Mouse (Mus musculus): ENCODE results near the gene Atp5f1.
"Not testable (repeated sequence)": the region's sequence is repeated elsewhere in the genome, so short reads cannot be mapped to it uniquely, and the experiment has no call there.

Gene Atp5f1

DNA sequence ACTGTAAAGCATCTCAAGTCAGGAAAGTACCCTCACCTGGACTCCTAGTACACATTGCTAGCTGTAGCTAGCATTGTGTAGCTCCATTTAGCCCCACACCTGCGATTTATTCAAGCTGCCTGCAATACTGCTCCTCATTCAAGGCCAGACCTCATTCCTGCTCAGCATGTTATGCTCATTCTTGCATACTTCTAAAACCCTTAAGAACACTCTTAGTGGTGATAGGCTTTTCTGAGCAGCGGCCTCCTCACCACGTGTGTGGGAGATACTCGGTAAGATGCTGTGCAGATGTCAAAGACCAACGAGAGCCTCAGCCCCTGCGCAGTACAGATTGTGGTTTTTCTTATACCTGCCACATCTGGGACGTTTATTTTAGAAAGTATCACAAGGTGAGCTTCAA, 30.1 kb downstream of the Atp5f1 start:
- no peak for DNase-seq (ENCODE audit: low read depth)

DNA sequence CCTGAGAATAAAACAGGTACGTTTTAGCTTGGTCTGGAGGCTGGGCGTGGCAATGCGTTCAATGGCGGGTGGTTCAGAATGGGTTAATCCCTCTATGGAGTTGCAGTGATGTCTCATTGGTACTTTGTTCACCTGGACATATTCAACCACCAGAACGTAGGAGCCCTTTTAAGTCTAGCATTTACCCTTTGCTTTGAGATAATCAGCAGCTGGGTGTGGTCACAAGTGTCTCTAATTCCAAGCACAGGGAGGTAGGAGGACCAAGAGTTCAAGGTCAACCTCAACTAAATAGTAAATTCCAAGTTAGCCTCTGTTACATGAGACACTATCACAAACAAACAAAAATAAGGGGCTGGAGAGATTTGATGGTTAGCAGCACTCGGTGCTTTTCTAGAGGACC, 31.1 kb downstream of the Atp5f1 start:
- no peak for DNase-seq (ENCODE audit: low read depth)

DNA sequence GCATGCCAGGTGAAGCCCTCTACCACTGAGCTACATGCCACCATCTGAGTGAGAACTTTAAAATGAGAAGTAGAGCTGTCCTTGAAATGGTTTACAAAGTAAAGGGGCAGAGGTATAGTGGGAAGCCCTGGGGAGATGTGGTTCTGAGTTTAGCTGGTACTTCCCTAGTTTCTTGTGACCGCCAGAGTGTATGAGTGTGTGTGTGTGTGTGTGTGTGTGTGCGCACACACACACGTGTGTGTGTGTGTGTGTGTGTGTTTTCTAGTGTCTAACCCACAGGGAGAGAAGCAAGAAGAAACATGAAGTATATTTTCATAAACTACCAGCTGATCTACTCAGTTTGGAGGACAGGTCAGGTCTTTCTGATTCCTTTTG, 31.7 kb downstream of the Atp5f1 start:
- no peak for DNase-seq (ENCODE audit: low read depth)

DNA sequence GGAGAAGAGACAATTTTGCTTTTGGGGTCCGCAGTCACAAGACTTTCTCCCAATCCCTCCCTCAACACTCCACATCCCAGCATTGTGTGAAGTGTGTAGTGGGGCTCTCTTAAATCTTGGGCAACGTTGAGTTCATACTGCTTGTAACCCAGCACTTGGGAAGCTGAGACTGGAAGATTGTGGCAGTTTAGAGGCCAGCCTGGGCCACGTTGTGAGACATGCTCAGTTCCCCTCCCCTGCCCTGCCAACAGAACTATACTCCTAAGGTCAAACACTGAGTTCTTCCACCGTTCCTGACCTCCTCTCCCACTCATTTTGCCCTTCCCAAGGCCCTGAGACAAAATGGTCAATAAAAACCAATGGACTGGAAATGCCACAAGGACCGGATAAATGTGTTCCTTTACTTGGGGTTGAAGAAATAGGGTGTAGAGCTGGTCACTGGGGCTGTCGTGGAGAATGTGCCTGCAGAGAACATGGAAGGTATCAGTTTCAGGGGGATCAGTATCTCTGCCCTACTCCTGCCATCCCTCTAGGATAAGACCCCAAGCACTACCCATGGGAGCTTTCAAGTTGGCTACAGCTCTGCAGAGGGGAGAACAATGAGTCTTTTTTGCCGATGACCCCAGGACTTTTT, 32.2 kb downstream of the Atp5f1 start:
- DNase-seq (ENCODE audit: low read depth): no peak

DNA sequence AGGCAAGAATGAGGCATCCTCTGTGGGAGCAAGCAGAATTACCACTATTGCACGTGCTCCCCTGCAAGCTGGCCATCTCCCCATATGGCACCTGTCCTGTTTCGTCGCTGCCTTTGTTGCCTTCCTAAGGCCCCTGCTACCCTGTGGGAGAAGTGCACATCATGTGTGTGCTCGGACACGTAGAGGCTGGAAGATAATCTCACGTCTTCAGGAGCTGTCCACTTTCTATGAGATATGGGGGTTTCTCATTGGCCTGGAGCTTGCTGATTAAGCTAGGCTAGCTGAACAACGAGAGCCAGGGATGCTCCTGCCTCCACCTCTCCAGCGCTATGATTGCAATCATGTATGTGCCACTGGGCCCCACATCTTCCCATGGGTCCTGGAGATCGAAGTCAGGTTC, 35.3 kb downstream of the Atp5f1 start:
- no peak for DNase-seq (ENCODE audit: low read depth)

DNA sequence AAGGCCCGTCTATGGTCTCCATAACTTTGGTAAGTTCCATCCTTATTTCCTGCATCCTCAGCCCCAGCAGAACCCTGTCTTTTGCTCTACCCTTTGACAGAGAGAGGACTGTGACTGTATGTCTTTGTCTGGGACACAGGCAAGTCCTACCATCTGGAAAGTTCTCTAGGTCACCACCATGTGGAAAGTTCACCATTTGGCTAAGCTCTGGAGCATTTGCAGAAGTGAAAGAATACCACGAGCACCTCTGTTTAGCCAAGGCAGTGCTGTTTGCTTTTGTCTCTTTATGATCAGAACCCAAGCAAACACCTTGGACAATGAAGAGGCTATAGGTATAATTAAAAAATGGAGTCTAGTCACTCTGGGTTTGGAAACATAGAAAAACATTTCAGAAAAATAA, 37.9 kb downstream of the Atp5f1 start:
- DNase-seq (ENCODE audit: low read depth): no peak

DNA sequence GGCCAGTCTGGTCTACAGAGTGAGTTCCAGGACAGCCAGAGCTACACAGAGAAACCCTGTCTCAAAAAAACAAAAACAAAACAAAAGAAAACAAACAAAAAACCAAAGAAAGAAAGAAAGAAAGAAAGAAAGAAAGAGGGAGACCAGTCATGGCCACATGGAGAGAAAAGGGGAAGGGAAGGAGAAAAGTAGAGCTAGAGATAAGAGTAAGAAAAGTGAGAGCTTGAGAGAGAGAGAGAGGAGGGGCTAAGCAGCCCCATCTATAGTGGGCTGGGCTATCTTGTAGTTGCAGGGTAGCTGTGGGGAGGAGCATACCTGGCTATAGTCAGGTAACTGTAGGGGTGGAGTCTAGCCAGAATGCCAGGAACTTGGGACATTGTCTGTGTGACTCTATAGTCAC, 39.2 kb downstream of the Atp5f1 start:
- DNase-seq (ENCODE audit: low read depth): not testable (repeated sequence)

DNA sequence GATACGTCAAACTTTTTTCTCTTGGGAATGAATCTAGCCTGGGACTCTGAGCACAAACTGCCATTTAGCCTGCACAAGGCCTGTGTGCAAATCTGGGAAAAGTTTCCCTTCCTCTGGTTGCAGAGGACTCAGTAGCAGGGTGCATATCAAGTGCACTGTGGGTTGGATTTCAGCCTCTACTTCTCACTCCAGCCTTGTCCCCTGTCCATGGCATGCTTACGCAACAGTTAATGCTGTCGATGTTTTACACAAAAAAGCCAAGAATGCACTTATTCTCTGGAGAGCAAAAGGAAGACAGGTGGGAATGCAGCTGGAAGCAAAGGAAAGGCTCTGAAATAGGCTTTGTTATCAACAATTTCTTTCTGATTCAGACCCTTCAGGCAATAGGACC, 41.5 kb downstream of the Atp5f1 start:
- no peak for DNase-seq (ENCODE audit: low read depth)

DNA sequence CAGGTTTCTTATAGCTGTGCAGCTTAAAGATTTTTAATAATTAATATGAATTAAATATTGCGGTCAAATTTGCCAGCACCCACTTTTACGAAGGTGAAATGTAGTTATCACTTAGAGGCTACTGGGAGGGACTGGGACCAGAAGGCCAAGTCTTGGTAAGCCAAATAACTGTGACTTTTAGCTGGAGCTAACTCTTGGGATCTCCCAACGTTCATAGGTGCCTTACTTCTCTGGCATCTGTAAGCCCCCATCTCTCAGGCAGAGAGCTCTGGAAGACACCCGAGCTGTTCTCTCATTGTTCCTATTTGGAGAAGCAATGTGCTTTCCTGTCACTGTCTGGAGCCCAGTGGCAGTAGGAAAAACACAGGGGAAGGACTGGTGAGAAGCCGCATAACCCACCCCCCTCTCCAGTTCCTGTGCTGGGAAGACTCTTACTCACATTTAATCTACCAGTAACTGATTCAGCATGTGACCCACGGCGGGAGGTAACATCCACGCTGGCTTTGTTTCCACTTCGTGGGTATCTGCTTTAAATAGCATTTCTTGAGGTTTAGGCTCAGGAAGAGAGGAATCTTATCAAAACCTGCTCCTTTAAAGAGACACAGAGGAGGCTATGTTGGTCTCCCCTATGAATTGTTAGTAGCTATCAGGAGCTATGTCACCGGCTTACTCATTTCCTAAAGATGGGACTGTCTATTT, 42.1 kb downstream of the Atp5f1 start:
- DNase-seq (ENCODE audit: low read depth): no peak

DNA sequence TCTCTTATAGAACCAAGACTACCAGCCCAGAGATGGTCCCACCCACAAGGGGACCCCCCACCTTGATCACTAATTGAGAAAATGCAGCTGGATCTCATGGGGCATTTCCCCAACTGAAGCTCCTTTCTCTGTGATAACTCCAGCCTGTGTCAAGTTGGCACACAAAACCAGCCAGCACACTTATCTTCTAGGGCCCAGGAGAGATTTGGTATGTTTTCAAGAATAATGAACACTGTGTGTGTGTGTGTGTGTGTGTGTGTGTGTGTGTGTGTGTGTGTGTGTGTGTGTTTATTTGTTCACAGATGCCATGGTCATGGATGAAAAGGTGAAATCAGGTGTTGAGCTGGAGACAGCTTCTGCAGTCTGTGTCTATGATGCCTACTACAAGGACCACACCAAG, 43.4 kb downstream of the Atp5f1 start:
- DNase-seq (ENCODE audit: low read depth): not testable (repeated sequence)

DNA sequence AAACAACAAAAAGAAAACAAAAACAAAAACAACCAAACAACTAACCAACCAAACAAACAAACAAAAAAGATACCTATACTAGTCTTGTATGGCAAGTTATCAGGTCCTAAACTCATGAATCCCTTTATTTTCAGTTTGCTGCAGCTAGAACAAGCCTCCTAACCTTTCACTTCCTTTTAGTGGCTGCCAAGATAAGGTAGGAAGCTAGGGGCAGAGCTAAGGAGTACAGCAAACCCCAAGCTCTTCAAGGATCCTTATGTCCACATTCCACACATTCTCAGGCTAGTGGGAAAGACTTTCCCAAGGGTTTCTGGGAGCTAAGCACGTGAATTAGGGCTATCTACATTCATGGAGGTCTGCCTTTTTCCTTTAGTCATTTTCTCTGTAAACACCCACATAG, 44.6 kb downstream of the Atp5f1 start:
- DNase-seq (ENCODE audit: low read depth): no peak

DNA sequence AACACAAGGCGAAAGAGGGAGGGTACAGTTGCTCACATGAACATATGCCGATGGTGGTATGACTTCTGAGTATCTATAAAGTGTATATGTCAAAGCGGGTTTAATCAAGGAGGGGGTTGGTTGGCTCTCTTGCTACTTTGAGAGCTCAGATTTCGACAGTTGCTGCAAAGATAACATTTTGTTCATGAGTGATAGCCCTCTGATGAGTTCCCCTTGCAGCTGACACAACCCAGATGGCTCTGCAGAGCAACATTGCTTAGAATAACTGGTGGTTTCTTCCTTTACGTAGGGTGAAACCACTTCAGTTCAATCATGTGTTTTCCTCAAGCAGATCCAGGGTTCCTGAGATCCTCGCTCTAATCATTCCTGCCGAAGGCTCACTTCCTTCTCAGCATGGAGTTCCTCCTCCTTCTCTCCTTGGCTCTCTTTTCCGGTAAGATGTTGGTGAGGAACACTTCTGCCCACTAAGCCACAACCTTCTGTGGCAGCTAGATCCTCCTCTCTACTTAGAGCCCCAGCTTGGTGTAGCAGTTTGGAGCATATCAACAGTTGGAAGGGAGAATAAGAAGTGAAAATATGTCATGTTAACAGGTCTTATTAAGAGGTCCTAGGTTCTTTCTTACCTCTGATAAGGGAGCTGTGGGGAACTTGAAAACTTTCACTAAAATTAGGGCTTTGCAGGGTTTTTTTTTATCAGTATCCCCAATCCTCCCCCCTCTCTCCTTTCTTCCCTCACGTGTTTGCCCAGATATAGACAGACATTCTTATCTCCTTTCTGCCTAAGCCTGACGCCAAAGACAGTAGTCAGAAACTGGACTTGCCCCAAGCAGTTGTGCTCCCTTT, 45.8 kb downstream of the Atp5f1 start:
- no peak for DNase-seq (ENCODE audit: low read depth)

DNA sequence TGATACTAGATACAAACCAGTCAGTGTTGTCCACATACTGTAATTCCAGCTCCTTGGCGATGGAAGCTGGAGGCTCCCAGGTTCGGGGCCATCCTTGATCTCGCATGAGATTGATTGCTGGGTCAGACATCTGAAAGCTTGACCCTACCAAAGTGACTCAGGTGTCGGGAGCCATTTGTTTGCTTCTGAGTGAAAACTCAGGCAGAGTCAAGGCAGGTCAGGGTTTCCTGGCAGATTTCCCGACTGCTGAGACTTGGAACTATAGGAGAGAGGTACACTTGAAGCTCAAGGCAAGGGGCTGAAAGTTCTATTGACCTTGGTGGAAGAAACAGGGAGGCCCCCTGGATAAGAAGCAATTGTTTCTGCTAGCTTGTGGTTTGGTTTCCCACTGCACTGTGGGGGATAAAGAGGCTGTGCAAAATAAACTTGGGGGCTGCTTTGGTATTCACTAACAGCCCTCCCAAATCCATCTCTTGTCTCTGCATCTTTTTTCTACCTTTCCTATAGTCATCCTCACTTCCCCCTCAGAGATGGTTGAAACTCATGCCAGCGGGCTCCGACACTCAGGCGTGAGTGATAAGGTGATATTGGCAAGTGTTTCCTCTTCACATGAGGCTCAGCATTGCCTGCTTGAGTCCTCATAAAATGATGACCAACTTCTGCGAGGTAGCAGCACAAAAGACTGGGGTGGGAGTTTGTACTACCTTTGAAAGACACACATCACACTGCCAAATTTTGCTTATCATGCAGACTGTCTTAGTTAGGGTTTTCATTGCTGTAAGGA, 47.6 kb downstream of the Atp5f1 start:
- DNase-seq (ENCODE audit: low read depth): no peak

DNA sequence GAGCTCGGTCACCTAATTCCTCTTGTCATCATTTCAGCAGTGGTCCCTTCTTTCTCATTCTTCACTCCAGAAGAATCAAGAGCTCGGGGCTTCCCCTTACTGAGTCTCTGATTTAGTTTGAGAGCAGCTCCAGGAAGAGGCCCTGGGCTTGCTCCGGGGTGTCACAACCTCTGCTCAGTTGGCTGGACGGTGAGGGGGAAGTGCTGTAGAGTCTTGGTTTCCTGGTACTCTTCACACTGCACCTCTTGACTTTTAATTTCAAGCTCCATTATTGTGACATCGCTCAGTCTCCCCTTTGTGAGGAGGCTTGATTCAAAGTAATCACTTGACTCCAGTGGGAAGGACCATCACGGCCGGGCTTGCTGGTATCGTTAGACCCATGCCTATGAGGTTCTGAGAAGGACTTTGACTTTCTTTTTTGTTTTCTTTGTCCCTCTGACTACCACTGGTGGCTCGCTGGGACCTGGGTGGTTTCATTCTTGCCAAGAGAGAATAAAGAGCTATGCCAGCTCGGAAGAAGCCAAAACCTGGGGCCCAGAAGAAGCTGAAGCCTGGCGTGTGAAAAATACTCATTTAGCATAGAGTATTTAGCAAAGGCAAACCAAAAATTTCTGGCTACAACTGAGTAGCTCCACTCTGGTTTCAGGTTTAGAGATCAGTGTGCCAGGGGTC, 49.2 kb downstream of the Atp5f1 start:
- DNase-seq (ENCODE audit: low read depth): peak; percentile 79

DNA sequence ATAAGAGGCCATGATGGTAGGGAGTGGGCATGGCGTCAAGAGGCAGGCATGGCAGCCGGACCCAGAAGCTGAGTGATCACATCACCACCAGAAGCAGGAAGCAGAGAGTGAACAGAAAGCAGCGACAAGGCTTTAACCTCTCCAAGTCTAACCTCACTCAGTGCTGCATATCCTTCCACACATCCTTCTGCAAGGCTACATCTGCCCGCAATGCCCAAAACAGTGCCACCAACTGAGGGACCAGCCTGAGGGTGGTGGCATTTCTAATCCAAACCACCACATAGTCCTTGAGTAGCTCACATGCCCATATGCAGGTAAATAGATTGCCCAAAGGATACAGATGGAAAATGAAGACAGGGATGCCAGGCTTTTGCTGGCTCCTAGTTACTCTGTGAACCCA, 50.9 kb downstream of the Atp5f1 start:
- no peak for DNase-seq (ENCODE audit: low read depth)

DNA sequence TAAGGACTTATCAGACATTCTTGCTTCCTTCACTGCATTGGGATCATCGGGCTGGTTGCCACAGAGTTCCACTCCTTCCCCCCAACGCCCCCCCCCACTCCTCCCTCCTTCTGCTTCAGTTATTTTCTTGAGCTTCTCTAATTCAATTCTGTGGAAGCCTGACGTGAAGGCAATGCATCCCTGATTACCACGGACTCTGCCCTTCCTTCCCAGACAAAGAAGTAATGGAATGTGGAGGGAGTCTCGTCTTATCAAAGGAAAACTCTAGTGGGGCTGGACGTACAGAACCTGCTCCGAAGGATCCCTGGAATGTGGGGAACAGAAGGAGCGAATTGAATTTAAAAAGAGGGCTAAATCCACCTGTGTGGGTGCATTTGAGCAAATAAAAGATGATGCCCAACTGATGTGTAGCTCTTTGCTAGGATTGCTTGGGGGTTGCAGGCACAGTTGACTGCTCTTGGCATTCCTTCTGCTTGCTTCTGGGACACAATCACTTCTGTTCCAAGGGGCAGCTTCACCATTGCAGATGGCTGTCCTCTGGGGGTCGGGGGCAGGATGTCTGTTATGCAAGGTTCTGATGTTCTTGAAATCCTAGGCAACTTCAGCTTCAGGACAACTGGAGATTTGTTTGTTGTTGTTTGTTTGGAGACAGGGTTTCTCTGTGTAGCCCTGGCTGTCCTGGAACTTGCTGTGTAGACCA, 51.8 kb downstream of the Atp5f1 start:
- no peak for DNase-seq (ENCODE audit: low read depth)

DNA sequence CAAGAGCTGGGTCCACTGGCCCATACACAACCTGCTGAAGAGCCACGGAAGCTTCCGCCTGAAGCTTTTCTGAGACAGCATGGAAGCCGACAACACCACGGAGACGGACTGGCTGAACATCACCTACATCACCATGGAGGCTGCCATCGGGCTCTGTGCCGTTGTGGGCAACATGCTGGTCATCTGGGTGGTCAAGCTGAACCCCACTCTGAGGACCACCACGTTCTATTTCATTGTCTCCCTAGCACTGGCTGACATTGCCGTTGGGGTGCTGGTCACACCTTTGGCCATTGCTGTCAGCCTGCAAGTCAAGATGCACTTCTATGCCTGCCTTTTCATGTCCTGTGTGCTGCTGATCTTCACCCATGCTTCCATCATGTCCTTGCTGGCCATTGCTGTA, 55.2 kb downstream of the Atp5f1 start:
- no peak for DNase-seq (ENCODE audit: low read depth)

DNA sequence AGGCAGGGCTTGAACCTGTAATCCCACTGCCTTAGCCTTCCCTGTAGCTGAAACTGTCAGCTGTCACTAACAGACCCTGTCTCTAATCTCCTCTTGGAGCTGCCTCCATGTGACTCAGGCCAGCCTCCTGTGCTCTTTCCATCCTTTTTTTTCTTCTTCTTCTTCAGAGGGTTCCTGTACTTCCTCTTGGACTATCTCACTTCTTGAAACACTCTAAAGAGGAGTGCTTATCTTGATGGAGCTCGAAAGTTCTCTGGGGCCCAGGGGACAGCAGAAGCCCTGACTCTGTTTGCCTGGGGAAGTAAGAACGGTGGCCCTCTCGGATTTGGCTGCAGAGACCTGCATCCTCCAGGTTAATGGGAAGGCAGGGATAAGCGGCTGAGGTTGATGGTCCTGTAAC, 55.7 kb downstream of the Atp5f1 start:
- no peak for DNase-seq (ENCODE audit: low read depth)

DNA sequence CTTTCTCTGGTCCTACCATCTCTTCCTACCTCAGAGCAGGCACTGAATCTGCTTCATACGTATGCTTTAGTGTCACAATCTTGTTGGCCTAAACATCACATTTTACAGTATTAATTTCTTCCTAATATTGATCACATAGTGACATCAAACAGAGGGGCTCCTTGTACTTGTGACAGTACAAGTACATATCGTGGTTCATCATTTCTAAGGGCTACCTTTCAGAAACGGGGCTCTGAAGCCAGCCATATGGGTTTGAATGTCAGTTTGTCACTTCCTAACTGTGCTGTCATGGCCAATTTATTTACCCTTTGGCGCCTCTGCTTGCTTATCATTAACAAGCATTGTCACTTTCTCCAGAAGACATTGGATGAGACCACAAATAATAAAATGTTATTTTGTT, 58.4 kb downstream of the Atp5f1 start:
- no peak for DNase-seq (ENCODE audit: low read depth)

DNA sequence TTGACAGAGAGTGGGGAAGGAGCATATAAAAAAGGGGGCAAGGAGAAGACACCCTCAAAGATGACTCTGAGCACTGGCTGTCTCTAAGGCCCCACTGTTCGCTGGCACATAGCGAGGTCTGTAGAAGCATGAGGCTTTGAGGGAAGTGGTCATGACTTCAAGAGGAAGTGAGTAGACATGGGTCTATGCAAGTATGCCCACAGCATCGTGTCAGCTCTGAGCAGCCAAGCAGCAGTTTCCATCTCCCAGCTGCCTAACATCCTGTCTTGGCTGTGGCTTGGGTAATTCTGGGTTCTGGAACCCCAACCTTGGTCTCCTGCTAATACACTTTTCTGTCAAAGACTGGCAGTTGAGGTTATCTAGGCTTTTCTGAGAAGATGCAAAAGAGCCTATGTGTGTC, 59.2 kb downstream of the Atp5f1 start:
- peak; percentile 72 for DNase-seq (ENCODE audit: low read depth)

DNA sequence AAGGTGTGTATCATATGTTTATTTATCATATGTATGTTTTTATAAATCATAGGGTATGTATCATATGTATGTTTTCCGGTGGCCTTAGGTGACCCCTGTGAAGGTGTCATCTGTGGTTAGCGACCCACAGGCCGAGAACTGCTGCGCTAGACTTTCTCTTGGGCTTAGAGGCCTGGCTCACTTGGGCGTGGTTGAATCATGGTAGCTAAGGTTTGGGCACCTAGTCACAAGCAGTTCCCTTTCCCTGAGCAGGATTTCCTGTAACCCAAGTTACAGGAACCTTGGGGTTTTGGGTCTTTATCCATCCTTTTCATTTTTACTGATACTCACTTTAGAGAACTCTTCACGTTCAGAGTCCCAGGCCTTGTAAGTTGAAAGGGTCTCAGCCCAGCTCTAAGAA, 59.6 kb downstream of the Atp5f1 start:
- DNase-seq (ENCODE audit: low read depth): peak; percentile 66
